Mouse (Mus musculus) monocyte, adult 2 months (primary cell): ENCODE measurements around the gene Bst1.

Experiments used
- DNase-seq, 2 experiments: peaks; one replicate each; pipeline ENCODE4 v3.0.0; 2022; ENCODE audit warnings: low spot score in 2 of 2, low read depth in 1 of 2

Bst1 gene

GRCm38 (mm10) chr5:43810427-43811062 lies 8.1 kb upstream of the Bst1 start:
- no peak for DNase-seq

DNA sequence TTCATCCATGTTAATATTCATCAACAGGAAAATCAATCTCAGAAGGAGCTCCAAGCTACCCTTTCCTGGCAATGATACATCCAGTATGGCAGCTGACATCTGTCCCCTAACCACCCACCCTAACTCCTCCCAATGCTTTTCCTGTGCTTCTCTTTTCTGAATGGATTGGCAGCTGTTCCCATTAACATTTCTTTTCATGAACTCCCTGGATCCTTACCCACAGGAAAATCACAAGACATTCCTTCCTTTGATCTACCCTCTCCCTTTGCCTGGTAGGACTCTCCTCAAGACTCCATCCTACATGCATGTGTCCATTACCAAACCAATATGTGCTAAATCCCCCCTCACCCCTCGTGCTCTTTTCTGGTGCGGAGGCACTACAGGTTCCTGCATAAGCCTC lies 4.1 kb upstream of the Bst1 start:
- DNase-seq = no peak

DNA sequence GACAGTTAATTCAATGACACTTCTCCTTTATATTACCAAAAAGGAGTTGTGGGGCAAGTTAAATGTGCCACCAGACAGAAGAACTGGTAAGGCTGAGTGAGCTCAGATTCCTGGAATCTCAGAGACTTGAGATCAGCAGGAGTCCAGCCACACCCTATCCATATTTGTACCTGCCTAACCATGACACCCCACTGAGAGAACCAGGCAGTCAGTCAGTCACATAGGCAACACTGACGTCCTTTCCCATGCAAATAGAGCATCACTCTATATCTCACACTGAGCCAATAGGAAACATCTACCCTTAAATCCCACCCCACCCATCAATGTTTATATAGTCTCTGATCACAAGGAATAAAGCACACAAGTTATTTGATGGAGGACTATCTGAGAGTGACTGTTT lies 2.9 kb upstream of the Bst1 start:
- no peak for DNase-seq

GRCm38 (mm10) chr5:43820785-43821184 lies 2.1 kb downstream of the Bst1 start:
- no peak for DNase-seq

DNA sequence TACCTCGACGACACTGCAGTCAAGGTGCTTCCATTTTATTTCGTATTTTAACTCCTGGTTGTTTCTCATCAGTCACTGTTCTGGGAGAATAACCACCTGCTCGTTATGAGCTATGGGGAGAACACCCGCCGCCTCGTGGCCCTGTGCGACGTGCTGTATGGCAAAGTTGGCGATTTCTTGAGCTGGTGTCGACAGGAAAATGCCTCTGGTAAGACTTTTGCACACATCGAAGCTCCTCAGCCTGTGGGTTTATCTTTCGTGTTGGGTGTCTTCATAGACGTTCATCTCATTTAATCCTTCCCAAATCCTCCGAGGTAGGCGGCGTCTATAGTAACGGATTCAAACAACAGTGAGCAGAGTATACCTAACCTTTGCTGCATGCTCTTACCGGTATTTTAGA lies 2.9 kb downstream of the Bst1 start, which contains the start of gene Fbxl5:
Fbxl5 (minus strand) TSS at position 101 of the 400 bp plus-strand sequence.
- no peak for DNase-seq

DNA sequence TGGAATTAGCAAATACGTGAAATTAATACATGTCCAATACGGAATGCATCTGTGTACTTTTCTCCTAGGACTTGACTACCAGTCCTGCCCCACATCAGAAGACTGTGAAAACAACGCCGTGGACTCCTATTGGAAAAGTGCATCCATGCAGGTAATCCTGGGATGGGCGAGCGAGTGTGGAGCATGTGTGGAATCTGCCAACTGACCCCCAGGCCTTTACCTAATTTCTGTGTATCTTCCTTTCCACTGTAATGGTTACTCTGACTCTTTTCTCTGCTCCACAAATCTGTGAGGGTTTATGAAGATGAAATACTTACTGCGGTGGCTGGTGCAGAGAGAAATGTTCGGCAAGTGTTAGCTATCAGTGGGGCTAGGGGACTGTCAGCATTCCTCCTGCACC lies 3.5 kb downstream of the Bst1 start:
- DNase-seq = no peak

GRCm38 (mm10) chr5:43822824-43823223 lies 4.1 kb downstream of the Bst1 start:
- DNase-seq = no peak

DNA sequence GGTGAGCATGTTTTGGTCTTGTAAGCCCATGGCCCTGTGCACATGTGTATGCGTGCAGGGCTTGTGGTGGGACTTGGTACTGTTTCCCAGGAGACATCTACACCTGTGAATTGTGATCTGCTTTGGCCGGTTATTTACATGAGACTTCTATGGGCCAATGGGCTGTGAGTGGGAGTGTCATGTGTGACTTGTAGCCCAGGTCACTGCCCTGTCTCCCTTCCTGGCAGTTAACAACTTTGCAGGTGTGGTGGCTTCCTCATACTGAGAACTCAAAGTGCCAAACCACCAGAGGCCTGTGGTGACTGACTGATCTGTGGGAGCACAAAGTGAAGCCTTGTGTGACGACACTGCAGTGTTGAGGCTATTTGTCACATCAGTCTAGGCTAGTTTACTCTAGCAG lies 5.9 kb downstream of the Bst1 start:
- DNase-seq = no peak

DNA sequence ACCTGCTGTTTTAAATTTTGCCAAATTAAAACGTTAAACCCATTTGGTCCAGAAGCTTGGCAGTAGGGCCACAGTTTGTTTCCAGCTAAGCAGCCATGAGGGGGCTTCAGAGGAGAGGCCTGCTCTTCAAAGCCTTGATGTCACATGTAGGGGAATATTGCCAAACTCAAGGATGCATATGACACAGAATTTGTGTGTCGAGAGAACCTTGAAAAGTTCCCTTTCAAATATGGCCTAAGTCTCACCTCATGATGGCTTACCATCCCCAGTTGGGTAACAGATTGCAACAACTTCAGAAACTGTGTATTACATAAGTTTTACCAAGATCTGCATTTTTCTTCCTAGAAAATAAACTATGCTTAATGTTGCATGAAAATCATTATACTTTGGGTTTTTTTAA lies 8.2 kb downstream of the Bst1 start:
- no peak for DNase-seq

DNA sequence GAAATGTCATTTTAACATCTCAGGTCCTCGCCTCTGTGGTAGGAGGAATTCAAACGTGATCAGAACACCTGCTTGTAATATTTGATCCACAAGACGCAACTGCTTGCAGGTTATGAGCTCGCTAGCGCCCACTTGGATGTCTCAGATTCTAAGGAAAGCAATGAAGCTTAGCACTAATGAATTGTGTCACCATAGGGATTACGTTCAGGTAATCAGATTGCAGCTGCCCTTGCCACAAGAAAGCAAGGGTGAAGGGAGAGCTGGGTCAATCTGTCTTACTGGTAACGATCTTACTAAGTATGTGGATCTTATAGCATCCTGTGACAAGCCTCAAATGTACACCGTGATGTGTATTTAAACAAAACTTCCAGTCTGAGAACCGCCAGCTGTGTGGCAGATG lies 8.7 kb downstream of the Bst1 start:
- DNase-seq = no peak

GRCm38 (mm10) chr5:43836590-43836989 lies 17.9 kb downstream of the Bst1 start:
- DNase-seq = no peak

DNA sequence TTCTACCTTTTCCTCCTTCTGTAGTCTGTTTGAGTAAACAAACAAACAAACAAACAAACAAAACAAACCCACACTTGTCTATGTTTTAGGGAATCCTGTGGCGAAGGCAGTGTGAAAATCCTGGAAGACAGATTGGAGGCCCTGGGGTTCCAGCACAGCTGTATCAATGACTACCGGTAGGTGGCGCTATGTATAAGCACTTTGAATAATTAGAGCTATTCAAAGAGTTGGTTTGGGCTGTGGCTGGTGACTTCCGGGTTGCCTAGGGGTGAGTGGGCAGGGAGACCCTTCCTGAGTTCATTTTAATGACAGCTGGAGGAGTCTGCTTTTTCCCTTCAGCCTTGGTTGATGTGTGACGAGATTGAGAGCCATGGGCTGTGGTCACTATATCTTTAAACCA lies 18.7 kb downstream of the Bst1 start:
- peak in 1 of 2 experiments; percentile 21 for DNase-seq

GRCm38 (mm10) chr5:43841144-43842010 lies 22.7 kb downstream of the Bst1 start:
- DNase-seq = peak in 1 of 2 experiments; percentile 22

DNA sequence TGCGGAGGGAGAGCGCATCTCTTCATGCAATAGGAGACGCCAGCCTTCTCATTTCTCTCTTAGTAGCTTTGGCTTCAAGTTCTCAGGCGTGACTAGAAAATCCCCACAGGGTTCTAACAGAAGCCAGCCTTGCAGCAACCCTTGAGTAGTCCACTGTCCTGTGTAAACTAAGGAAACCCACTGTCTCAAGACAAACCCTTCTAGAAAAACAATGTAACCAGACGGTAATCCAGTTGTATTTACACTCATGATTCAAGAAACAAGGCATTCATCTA lies 23.3 kb downstream of the Bst1 start:
- DNase-seq = no peak

DNA sequence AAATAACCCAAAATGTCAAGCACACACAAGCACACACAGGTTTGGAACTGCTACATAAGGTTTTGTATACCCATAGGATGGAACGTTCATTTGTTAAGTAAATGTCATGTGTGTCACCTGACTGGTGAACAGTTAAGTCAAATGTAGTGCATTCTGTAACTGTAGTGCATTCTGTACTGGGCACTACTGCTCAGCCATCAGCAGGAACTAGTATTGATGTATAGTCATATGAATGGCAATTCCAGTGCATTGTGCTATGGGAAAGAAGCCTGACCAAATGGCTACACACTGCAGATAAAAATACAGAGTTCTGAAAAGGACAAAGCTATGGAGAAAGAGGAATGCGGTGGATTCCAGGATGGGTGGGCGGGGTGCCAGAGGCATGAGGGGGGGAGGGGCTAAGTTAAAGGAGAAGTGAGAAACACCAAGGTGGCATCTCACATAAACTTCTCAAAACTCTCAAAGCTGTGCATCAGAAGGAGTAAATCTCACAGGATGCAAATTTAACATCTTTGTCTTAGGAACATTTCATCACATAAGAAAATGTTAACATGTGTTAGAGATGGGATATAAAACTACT lies 24.0 kb downstream of the Bst1 start:
- no peak for DNase-seq

GRCm38 (mm10) chr5:43845083-43845482 lies 26.4 kb downstream of the Bst1 start:
- DNase-seq = no peak

DNA sequence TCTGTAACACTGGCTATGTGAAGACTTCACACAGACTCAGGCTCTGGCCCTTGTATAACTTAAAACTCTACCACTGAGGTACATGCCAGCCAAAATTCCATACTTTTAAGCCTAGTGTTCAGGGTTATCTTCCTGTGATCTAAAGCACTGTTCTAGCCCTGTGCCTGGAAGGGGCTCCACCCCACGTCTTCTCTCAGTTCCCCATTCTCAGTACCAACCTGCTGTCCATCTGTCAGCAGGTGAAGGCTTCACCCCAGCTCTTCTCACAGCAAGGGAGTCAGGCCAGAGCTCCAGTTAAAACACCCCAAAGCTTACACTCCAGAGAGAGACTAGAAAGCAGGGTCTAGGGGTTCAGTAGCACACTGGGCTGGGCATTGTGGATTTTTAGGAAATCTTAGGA lies 27.0 kb downstream of the Bst1 start:
- DNase-seq = no peak

GRCm38 (mm10) chr5:43846227-43846626 lies 27.5 kb downstream of the Bst1 start:
- DNase-seq = no peak

DNA sequence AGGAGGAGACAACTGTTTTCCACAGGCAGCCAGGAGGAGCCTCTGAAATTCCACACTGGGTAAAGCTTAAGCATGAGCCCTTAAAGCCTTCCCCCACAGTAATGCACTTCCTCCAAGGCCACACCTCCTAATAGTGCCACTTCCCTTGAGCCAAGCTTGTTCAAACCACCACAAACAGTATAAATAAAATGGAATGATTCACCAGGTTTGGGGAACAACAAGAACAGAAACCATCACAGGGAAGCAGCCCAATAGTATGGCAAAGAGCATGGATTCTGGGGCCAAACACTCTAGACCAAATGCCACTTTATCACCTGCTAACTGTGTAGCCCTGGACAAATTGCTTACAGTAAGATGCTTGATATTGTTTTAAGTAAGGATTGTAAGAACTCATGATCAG lies 28.9 kb downstream of the Bst1 start:
- DNase-seq = no peak

GRCm38 (mm10) chr5:43848275-43848674 lies 29.6 kb downstream of the Bst1 start:
- no peak for DNase-seq

GRCm38 (mm10) chr5:43853096-43853867 lies 34.6 kb downstream of the Bst1 start:
- no peak for DNase-seq
